Mouse (Mus musculus) layer of hippocampus, adult 18-20 months (tissue): ENCODE data around the gene Obscn. TPM values are rescaled to one million over a fixed set of nuclear protein-coding genes. Genes with fewer than 3 reads are reported as not detected.

ENCODE experiments used
- DNase-seq, 2 experiments: peaks; one replicate each; pipeline ENCODE4 v3.0.0; 2022; ENCODE audit warnings: low spot score in 2 of 2
- total RNA-seq, 2 experiments: library from RNA; stranded (reverse); gene quantifications; 2 replicates each; pipeline ENCODE4 v1.2.3; 2021

Obscn gene
- total RNA-seq, 2 experiments from 2014 or later = 0.91 to 1.7 TPM

GRCm38 (mm10) chr11:59142962-59143361, 6.8 kb upstream of the Obscn start:
- no peak for DNase-seq

- no peak for DNase-seq
Observed at GRCm38 (mm10) chr11:59141772-59142370, 5.7 kb upstream of the Obscn start.

DNA sequence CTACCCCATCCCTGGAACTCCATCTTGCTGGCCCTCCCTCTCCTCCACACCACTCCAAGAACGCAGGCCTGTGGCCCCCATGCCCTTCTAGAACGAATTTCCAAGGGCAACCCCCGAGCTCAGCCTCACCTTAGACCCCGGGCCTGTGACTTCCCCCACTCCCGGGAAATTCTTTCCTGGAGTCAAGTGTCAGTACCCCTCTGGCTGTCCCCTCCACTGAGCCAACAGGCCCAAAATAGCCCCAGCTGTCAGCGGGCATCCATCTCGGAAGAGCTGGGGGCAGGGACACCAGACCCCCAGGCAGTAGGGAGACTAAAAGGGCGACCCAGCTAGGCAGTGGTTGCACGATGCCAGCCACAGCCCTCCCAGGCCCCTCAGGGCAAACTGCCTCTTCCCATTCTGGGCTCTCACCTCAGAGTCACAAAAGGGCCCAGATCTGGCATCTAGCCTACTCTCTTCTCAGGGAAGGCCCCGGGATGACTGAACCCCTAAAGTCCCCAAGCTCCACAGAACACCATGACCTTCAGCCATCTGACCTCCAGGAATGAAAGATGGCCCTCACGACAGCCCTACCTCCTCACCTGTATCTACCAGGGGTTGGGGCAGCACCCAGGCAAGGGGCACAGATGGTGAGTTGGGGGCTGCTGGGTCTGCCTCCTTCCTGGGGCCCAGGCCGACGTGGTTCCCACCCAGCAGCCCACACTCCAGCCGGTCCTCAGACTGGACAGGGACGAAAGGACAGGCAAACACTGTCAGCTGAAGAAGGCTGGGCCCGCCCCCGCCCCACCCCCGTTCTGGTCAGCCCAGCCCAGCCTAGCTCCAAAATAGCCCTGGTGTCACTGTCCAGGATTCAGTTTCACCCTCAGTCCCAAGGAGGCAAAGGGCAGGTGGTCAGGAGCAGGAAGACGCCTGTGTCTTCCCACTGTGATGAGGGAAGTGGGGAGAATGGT, 2.6 kb upstream of the Obscn start:
- no peak for DNase-seq

- DNase-seq = no peak
Observed at GRCm38 (mm10) chr11:59136994-59137706, 948 bp upstream of the Obscn start.

DNA sequence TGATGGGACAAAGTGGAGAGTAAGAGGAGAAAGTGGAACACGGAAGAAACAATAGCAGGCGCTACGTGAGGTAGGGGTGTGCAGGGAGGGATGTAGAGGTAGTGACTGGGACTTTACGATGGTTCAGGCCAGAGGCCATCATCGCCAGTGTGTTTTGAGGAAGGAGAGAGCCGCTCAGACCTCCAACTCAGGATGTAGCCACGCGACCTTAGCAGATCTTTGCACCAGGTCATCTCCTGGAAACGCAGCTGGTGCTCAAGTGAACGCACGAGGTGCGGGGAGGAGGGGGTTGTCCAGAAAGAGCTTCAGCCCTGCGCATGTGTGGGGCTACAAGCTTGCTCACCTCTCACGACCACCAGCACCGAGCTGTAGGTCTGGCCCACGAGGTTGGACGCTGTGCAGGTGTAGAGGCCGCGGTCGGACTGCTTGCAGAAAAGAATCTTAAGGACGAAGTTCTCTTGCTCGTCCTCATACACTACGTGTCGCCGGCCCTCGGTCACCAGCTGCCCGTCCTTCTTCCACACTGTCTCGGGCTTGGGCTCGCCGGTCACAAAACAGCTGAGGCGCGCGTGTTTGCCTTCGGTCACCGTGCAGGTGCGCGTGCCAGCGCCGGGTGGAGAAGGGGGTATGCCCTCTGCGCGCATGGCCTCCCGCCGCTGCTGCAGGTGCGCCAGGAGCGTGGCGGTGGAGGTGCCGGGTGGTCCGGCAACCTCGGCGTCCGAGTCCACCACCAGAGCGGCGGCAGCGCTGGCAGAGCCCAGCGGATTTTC, 966 bp downstream of the Obscn start:
- no peak for DNase-seq

- no peak for DNase-seq
Observed at GRCm38 (mm10) chr11:59134373-59134997, 1.7 kb downstream of the Obscn start.

GRCm38 (mm10) chr11:59132065-59132464, 4.1 kb downstream of the Obscn start:
- no peak for DNase-seq

GRCm38 (mm10) chr11:59131348-59131919, 4.8 kb downstream of the Obscn start:
- DNase-seq = no peak

DNA sequence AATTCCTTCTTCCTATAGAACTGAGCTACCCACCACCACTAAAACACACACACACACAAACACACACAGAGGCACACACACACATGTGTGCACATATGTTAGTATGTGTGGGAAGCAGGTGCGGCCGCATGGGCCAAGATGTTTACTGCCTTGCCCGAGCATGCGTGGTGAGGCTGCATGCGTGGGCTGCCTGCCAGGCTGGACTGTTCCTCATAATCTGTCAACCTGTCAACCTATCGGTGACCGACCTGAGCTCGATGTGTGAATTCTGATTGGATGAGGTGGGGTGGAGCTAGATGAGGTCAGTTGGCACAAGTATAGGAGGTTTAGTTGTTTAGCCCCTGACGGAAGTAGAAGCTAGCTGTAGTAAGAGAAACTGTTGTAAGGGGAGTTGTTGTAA, 5.4 kb downstream of the Obscn start:
- DNase-seq = no peak

- DNase-seq = no peak
Observed at GRCm38 (mm10) chr11:59105945-59106344, 30.3 kb downstream of the Obscn start.

DNA sequence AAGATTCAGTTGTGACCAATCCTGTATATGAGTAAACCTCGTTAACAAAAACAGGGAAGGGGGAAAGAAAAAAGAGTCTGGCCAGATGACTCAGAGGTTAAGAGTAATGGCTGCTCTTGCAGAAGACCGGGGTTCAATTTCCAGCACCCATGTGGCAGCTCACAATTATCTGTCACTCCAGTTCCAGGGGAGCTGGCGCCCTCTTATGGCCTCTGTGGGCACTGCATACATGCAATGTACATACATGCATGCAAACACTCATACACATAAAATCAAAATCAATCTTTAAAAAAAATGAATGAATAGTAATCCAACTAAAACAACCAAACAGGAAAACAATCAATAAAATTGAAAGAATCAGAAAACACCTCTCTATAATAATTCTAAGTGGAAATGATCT, 33.9 kb downstream of the Obscn start:
- DNase-seq = no peak

- DNase-seq = peak in 1 of 2 experiments; percentile 21
Observed at GRCm38 (mm10) chr11:59098339-59098738, 37.9 kb downstream of the Obscn start.

GRCm38 (mm10) chr11:59097770-59098169, 38.4 kb downstream of the Obscn start:
- DNase-seq = no peak

GRCm38 (mm10) chr11:59094213-59094612, 42.0 kb downstream of the Obscn start:
- no peak for DNase-seq

GRCm38 (mm10) chr11:59087581-59087980, 48.6 kb downstream of the Obscn start:
- DNase-seq = no peak

DNA sequence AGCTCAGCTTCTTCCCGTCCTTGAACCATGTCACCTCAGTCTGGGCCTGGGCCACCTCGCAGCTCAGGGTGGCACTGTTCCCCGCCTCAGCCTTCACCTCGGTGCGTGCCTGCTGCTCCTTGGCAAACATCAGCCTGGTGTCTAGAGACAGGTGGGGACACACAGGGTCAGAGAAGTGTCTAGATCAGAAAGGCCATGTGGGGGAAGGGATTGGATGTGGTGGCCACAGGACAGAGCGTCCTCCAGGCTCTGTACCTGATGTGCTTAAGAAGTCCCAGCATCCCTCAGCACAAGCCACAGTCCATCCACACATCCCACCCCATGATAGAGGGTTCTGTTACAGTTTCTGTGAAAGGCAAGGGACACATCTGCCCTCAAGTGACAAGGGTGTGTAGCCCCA, 51.0 kb downstream of the Obscn start:
- no peak for DNase-seq

- no peak for DNase-seq
Observed at GRCm38 (mm10) chr11:59083125-59083524, 53.1 kb downstream of the Obscn start.

DNA sequence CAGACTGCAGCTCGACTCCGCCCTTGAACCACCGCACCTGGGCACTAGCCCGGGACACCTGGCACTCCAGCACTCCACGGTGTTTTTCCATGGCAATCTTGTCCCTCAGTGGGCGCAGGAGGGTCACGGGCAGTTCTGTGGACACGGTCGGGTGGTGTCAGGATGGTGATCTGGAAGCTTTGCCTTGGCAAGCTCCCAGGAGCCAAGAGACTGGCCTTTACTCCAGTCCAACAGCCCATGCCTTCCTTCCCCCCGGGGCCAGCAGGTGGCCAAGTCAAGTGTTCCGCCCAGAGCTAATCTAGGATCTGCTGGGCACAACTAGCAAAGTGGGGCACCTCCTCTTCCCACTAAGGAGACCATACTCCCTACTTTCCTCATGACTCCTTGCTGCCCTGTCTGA, 57.9 kb downstream of the Obscn start:
- DNase-seq = no peak

DNA sequence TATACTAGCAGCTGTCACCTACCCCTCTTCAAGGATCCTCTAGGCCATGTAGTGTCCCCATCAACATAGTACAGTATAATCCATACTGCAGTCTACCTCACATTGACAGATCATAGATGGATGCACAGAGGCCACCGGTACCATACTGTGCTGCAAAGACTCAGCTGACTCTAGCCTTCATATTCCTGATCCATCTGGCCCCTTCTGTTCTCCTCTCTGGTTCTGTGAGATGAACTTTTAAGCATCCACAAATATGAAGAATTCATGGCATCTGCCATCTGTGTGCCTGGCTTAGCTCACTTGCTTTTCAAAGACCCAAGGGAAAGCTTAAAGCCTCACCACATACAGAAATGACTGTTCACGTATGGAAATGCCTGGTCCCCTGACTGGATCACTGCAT, 65.9 kb downstream of the Obscn start:
- DNase-seq = peak; percentile 16 to 72

DNA sequence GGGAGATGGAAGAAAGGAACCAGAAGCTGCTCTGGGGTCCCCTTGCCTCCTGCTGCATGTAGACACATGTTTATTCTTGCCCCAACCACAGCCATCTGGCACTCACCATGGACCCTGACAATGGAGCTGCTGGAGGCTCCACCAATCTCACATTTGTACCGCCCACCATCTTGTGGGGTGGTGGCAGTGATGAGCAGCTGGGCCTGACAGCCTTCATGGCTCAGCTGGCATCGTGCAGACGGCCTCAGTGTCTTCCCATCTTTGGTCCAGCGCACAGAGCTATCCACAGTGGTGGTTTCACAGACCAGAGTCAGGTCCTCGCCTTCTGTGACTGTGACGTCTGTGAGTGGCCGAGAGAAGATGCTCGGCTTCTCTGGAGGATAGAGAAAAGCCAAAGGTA, 67.3 kb downstream of the Obscn start:
- DNase-seq = peak in 1 of 2 experiments; percentile 19
